Mouse (Mus musculus): ENCODE measurements around the gene Prkag3. TPM values are rescaled to one million over a fixed set of nuclear protein-coding genes. Genes with fewer than 3 reads are reported as not detected.

Gene Prkag3
- total and polyA plus RNA-seq, 2 experiments from 2014 or later = 0.09 to 0.11 TPM

DNA sequence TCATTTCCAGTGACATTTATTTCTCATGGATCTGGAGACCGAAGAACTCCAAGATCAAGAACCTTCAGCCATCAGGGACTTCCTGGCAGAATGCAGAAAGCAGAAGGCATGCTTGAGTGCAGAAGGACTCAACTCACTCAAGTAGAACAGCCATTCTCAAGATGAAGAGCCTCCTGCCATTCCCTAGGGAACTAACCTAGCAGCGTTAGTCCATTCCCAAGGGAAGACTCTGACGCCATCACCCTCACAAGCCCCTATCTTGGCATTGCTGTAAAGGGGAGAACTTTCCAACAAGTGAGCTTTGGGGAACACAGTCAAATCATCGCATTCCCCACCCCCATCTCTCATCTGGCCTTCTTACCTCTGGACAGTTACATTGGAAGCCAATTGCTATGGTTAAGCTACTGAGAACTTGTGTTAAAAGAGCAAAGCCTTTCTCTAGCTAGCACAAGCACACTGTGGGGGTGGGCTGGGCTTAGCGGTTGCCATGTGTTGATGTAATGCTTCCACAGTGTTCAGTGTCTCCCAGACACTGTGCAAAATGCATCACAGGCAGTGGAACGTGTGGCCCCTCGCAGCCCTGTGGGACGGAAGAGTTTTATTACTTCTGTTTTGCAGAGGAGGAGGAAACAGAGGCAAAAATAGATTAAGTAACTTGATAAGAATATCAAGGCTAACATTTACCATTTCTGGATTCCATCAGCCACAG lies 4.4 kb upstream of the Prkag3 start:
- DNase-seq (ENCODE audit: low spot score) (no peak), ATAC-seq (ENCODE audit: low FRiP score) (no peak)
- TF ChIP-seq CTCF (IDR thresholded peaks at IDR 0.05) = no peak
- Histone ChIP-seq H3K27ac (ENCODE audit: low read depth, low read length) (no peak overlapping the region), H3K36me3 (ENCODE audit: insufficient read depth, low read length) (no peaks in the 10 kb centered on the region), H3K4me1 (ENCODE audit: insufficient read depth, low read length) (no peaks in the 10 kb centered on the region), H3K4me2 (ENCODE audit: low read depth, low read length, poor library complexity, severe bottlenecking) (no peak overlapping the region), H3K4me3 (ENCODE audit: low read depth, low read length) (no peak overlapping the region), H3K9me3 (ENCODE audit: low read length) (no peaks in the 10 kb centered on the region), H3K9ac (replicated peaks; ENCODE audit: low read length, poor library complexity, severe bottlenecking) (no peak overlapping the region), H3K27me3 (ENCODE audit: insufficient read depth, low read length) (peaks cover 3% of the 10 kb centered on the region; the same call in 1 of the 2 replicates)
- 89% methylated on average over 8 of the region's 8 CpGs for WGBS

DNA sequence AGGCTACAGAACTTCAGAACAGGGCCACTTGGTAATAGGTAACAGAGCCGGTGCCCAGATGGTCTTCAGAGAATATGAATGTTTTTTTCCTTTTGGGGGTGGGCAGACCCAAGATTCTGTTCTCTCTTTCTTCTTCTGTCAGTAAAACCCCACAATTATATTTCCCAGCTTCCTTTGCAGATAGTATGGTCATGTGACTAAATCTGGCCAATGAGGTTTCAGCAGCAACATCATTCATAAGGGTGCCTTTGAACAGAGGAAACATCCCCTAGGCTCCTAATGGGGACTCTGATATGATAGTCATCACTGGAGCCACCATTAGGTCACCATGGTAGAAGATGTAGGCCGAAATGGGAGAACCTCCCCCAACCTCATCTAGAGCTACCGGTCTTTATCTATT lies 3.8 kb upstream of the Prkag3 start:
- Histone ChIP-seq H3K4me3 (ENCODE audit: low read depth, low read length) (no peak overlapping the region), H3K9me3 (ENCODE audit: low read length) (no peaks in the 10 kb centered on the region), H3K36me3 (ENCODE audit: insufficient read depth, low read length) (no peaks in the 10 kb centered on the region), H3K27ac (ENCODE audit: low read depth, low read length) (no peak overlapping the region), H3K4me2 (ENCODE audit: low read depth, low read length, poor library complexity, severe bottlenecking) (no peak overlapping the region), H3K9ac (replicated peaks; ENCODE audit: low read length, poor library complexity, severe bottlenecking) (no peak overlapping the region), H3K4me1 (ENCODE audit: insufficient read depth, low read length) (no peaks in the 10 kb centered on the region), H3K27me3 (ENCODE audit: insufficient read depth, low read length) (peaks cover 7% of the 10 kb centered on the region)
- 91% methylated on average over 3 of the region's 3 CpGs for WGBS
- ATAC-seq (ENCODE audit: low FRiP score) = no peak
- no peak for DNase-seq (ENCODE audit: low spot score)
- TF ChIP-seq CTCF (IDR thresholded peaks at IDR 0.05) = no peak

- Histone ChIP-seq H3K4me1 (ENCODE audit: insufficient read depth, low read length) (no peaks in the 10 kb centered on the region), H3K4me2 (ENCODE audit: low read depth, low read length, poor library complexity, severe bottlenecking) (no peak overlapping the region), H3K9ac (replicated peaks; ENCODE audit: low read length, poor library complexity, severe bottlenecking) (no peak overlapping the region), H3K9me3 (ENCODE audit: low read length) (no peaks in the 10 kb centered on the region), H3K27ac (ENCODE audit: low read depth, low read length) (no peak overlapping the region), H3K36me3 (ENCODE audit: insufficient read depth, low read length) (no peaks in the 10 kb centered on the region), H3K4me3 (ENCODE audit: low read depth, low read length) (no peak overlapping the region), H3K27me3 (ENCODE audit: insufficient read depth, low read length) (peaks cover 12% of the 10 kb centered on the region)
- WGBS = 85% methylated on average over 8 of the region's 8 CpGs
- ATAC-seq (ENCODE audit: low FRiP score) (no peak), DNase-seq (ENCODE audit: low spot score) (no peak)
- no peak for TF ChIP-seq CTCF (IDR thresholded peaks at IDR 0.05)
Observed at GRCm38 (mm10) chr1:74752150-74752549, 3.1 kb upstream of the Prkag3 start.

GRCm38 (mm10) chr1:74750683-74751082 lies 1.7 kb upstream of the Prkag3 start:
- H3K4me3 ChIP-seq (ENCODE audit: low read depth, low read length) = no peak overlapping the region
- no peaks in the 10 kb centered on the region for H3K9me3 ChIP-seq (ENCODE audit: low read length)
- no peak for TF ChIP-seq CTCF (IDR thresholded peaks at IDR 0.05)
- ATAC-seq (ENCODE audit: low FRiP score) = no peak
- no peak overlapping the region for H3K4me2 ChIP-seq (ENCODE audit: low read depth, low read length, poor library complexity, severe bottlenecking)
- no peaks in the 10 kb centered on the region for H3K36me3 ChIP-seq (ENCODE audit: insufficient read depth, low read length)
- H3K9ac ChIP-seq (replicated peaks; ENCODE audit: low read length, poor library complexity, severe bottlenecking) = no peak overlapping the region
- H3K4me1 ChIP-seq (ENCODE audit: insufficient read depth, low read length) = no peaks in the 10 kb centered on the region
- peaks cover 13% of the 10 kb centered on the region for H3K27me3 ChIP-seq (ENCODE audit: insufficient read depth, low read length)
- WGBS = 84% methylated on average over 4 of the region's 4 CpGs
- no peak overlapping the region for H3K27ac ChIP-seq (ENCODE audit: low read depth, low read length)
- peak; percentile 14 for DNase-seq (ENCODE audit: low spot score)

GRCm38 (mm10) chr1:74749301-74749700 lies 280 bp upstream of the Prkag3 start:
- ATAC-seq (ENCODE audit: low FRiP score) = no peak

GRCm38 (mm10) chr1:74747335-74747734 lies 1.7 kb downstream of the Prkag3 start:
- no peaks in the 10 kb centered on the region for H3K36me3 ChIP-seq (ENCODE audit: insufficient read depth, low read length)
- H3K4me1 ChIP-seq (ENCODE audit: insufficient read depth, low read length) = no peaks in the 10 kb centered on the region
- H3K27me3 ChIP-seq (ENCODE audit: insufficient read depth, low read length) = peaks cover 13% of the 10 kb centered on the region
- H3K9me3 ChIP-seq (ENCODE audit: low read length) = no peaks in the 10 kb centered on the region
- no peak for TF ChIP-seq CTCF (IDR thresholded peaks at IDR 0.05)
- no peak overlapping the region for H3K4me3 ChIP-seq (ENCODE audit: low read depth, low read length)
- no peak overlapping the region for H3K27ac ChIP-seq (ENCODE audit: low read depth, low read length)
- 84% methylated on average over 5 of the region's 5 CpGs for WGBS
- H3K9ac ChIP-seq (replicated peaks; ENCODE audit: low read length, poor library complexity, severe bottlenecking) = no peak overlapping the region
- no peak for ATAC-seq (ENCODE audit: low FRiP score)
- DNase-seq (ENCODE audit: low spot score) = no peak
- no peak overlapping the region for H3K4me2 ChIP-seq (ENCODE audit: low read depth, low read length, poor library complexity, severe bottlenecking)

More at GRCm38 (mm10) chr1:74749301-74749700, 280 bp upstream of the Prkag3 start:
- Histone ChIP-seq H3K4me1 (ENCODE audit: insufficient read depth, low read length) (no peaks in the 10 kb centered on the region), H3K9ac (replicated peaks; ENCODE audit: low read length, poor library complexity, severe bottlenecking) (no peak overlapping the region), H3K36me3 (ENCODE audit: insufficient read depth, low read length) (no peaks in the 10 kb centered on the region), H3K9me3 (ENCODE audit: low read length) (no peaks in the 10 kb centered on the region), H3K27me3 (ENCODE audit: insufficient read depth, low read length) (peaks cover 13% of the 10 kb centered on the region), H3K4me3 (ENCODE audit: low read depth, low read length) (no peak overlapping the region), H3K27ac (ENCODE audit: low read depth, low read length) (no peak overlapping the region), H3K4me2 (ENCODE audit: low read depth, low read length, poor library complexity, severe bottlenecking) (no peak overlapping the region)
- no peak for TF ChIP-seq CTCF (IDR thresholded peaks at IDR 0.05)
- no peak for DNase-seq (ENCODE audit: low spot score)
- 70% methylated on average over 7 of the region's 7 CpGs for WGBS

Measured in midbrain, postnatal 0 days (tissue).